Mouse (Mus musculus): ENCODE results near the gene Abcc5. TPM values are rescaled to one million over a fixed set of nuclear protein-coding genes. Genes with fewer than 3 reads are reported as not detected.

Gene Abcc5
- polyA plus RNA-seq (2017; shearing (Covaris generic)), result 32.8 TPM

GRCm38 (mm10) chr16:20425855-20426598, at the start of gene Abcc5:
TSS of gene Abcc5 (minus strand) at chr16:20426394.

GRCm38 (mm10) chr16:20325286-20325685, 100.9 kb downstream of the Abcc5 start, which contains the start of gene Cyp2ab1:
TSS of gene Cyp2ab1 (minus strand) at chr16:20325404.

DNA sequence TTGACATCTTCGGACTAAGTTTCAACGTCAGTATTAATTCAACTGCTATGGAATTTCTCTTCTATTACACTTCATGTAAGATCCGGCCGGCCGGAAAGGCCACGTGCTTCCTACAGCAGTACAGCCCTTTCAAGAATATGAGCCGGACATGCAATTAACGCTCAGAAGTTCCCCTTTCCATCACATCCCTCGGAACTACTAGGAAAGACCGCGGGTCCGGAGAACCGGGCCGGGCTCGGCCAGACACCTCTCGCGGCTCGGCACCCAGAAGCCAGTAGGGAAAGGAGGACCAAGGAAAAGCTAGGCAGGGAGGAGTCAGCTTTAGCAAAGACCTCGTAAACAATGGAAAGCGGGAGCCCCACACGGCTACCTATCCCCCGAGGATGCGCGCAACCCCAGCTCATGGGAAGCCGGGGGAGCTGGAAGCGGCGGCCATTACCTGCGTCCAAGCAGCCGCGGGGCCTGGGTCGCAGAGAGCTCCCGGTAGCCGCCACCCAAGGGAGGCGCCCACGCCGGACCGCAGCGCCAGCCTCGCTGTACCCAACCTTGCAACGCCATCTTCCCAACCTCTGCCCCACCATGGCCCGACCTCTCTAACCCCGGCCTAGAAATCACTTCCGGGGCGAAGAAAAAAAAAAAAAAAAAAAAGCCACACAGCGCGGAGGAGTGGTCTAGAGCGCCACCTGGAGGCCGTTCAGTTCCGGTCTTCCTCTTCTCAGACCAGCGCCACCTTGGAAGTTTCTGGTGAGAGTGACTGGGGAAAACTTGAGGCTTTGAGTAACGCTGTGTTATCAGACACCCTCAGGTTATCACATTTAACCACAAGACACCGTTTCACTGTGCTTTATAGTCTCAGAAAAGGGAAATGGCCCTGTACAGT, 124.2 kb downstream of the Abcc5 start, which contains the start of gene Parl:
Gene Parl, minus strand, starts transcription at position 618 of the 880 bp plus-strand sequence.

Other genes starting within 250 kb of the Abcc5 start
- gene Map6d1, start 185.0 kb downstream of the Abcc5 start, polyA plus RNA-seq (2017; shearing (Covaris generic)), result 0.16 TPM
- 85.1 TPM for gene Parl, start 124.0 kb downstream of the Abcc5 start, polyA plus RNA-seq (2017; shearing (Covaris generic))
- not detected for gene Cyp2ab1, start 101.0 kb downstream of the Abcc5 start, polyA plus RNA-seq (2017; shearing (Covaris generic))
- gene Eif2b5, start 72.4 kb upstream of the Abcc5 start, polyA plus RNA-seq (2017; shearing (Covaris generic)), result 74.1 TPM
- 28.3 TPM for gene Dvl3, start 90.6 kb upstream of the Abcc5 start, polyA plus RNA-seq (2017; shearing (Covaris generic))
- gene Ap2m1, start 109.1 kb upstream of the Abcc5 start, polyA plus RNA-seq (2017; shearing (Covaris generic)), result 410 TPM
- gene Abcf3, start 122.2 kb upstream of the Abcc5 start, polyA plus RNA-seq (2017; shearing (Covaris generic)), result 71.0 TPM
- 0.07 TPM for gene Vwa5b2, start 163.1 kb upstream of the Abcc5 start, polyA plus RNA-seq (2017; shearing (Covaris generic))
- 20.3 TPM for gene Eef1akmt4, start 185.2 kb upstream of the Abcc5 start, polyA plus RNA-seq (2017; shearing (Covaris generic))
- not detected for gene Gm49333, start 185.2 kb upstream of the Abcc5 start, polyA plus RNA-seq (2017; shearing (Covaris generic))
- gene Alg3, start 185.3 kb upstream of the Abcc5 start, polyA plus RNA-seq (2017; shearing (Covaris generic)), result 40.1 TPM
- 0.28 TPM for gene Camk2n2, start 194.9 kb upstream of the Abcc5 start, polyA plus RNA-seq (2017; shearing (Covaris generic))
- gene Ece2, start 203.4 kb upstream of the Abcc5 start, polyA plus RNA-seq (2017; shearing (Covaris generic)), result not detected
- gene Psmd2, start 225.3 kb upstream of the Abcc5 start, polyA plus RNA-seq (2017; shearing (Covaris generic)), result 258 TPM
- 130 TPM for gene Eif4g1, start 241.9 kb upstream of the Abcc5 start, polyA plus RNA-seq (2017; shearing (Covaris generic))

Data from CD4-positive, CD25-positive, alpha-beta regulatory T cell (primary cell).